Mouse (Mus musculus) liver, embryonic 14.5 days (tissue): ENCODE data around the gene Gse1.

Experiments used
- CTCF ChIP-seq: IDR thresholded peaks from 2 replicates; pipeline ENCODE4 v1.5.1; 2016; ENCODE audit warnings: antibody characterized with exemption, low read depth, control low read depth
- EP300 ChIP-seq: IDR thresholded peaks from 2 replicates; pipeline ENCODE4 v1.6.1; 2016; ENCODE audit warnings: antibody characterized with exemption, low read depth

DNA sequence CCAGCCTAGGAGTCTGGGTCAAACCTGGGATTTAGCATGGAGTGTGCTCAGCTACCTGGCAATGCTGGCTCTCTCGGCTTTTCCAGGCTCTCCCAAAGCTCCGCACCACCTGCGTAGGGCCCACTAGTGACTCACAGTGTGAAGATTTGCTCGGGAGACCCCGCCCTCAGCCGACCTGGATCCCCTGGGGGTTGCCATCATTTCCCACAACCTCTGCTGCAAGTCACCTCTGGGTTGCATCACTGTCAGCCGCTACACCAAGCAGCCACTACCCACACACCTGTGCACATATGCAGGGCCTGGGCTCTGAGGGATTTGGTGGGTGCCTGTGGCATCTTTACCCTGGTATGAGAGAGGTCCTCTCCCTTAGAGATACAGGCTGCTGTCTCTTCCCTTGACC is 239.3 kb downstream of the Gse1 start:
- TF ChIP-seq EP300: no peak
- TF ChIP-seq CTCF: no peak
